Mouse (Mus musculus): ENCODE data around the gene Pdpr.
"Not testable (repeated sequence)": the region's sequence is repeated elsewhere in the genome, so short reads cannot be mapped to it uniquely, and the experiment has no call there.

Gene Pdpr

DNA sequence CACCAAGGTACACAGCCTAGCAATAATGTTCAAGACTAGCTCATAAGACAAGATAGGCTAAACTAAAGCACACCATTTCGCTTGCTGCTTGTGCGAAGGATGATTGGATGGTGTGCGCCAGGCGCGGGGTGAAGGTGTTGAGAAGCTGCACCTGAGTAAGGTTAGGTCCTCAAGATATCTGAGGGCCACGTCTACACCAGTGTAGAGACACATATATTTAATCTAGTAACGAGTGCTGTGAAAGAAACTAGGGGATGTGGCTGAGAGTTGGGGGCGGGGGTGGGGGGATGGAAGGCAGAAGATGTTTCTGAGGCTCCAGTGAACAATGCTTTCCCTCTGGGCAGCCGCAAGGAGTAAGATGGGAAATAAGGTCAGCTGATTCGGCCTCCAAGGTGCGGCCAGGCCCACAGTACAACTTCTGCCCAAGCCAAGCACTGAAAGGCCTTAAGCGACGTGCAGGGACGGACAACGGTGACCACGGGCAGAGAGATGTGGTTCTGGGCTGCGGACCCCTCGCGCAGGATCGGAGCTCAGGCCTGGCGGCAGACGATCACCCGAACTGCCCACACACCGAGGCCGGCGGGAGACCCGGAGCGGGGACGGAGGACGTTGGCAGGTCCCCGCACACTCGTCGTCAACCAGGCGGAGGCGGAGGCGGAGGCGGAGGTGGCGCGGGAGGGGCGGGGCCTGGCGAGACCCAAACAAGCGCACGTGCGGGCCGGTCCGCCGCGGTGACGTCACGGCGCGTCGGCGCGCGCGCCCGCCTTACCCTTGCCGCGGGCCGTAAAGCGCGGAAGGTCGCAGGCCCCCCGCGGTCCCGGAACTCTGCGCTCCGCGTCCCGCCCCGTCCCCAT lies at the start of gene Pdpr:
Gene Pdpr, plus strand, starts transcription at position 766 of the 854 bp plus-strand sequence.
- DNase-seq = peak; percentile 92 to 97

DNA sequence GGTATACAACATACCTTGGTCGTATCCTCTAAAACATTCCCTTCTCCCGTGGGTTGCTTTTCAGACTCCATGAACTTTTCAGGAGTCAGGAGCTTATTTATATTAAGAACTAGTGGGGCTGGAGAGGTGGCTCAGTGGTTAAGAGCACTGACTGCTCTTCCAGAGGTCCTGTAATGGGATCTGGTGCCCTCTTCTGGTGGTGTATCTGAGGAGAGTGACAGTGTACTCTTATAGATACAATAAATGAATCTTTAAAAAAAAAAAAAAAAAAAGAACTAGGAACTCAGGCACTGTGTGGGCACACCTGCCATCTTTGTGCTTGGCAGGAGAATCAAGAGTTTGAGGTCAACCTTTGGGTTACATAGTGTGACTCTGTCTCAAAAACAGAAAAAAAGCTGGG lies 45.7 kb upstream of the Pdpr start:
- DNase-seq = no peak

DNA sequence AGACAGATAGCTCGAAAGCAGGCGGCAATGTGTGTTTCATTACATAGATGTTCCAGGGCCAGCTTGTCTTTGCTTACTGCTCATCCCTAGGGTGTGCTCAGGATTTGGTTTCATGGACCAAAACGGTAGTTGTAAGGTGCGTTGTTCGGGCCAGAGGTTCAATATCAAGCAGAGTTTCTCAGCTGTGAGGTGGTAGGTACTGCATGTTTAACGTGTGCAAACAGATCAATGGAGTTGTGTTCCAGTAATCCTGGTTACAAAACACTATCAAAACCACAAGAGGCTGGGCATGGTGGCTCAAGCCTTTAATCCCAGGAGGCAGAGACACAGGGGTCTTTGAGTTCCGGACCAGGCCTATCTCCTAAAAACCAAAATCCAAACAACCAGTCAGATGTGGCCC lies 45.3 kb upstream of the Pdpr start:
- DNase-seq = no peak

DNA sequence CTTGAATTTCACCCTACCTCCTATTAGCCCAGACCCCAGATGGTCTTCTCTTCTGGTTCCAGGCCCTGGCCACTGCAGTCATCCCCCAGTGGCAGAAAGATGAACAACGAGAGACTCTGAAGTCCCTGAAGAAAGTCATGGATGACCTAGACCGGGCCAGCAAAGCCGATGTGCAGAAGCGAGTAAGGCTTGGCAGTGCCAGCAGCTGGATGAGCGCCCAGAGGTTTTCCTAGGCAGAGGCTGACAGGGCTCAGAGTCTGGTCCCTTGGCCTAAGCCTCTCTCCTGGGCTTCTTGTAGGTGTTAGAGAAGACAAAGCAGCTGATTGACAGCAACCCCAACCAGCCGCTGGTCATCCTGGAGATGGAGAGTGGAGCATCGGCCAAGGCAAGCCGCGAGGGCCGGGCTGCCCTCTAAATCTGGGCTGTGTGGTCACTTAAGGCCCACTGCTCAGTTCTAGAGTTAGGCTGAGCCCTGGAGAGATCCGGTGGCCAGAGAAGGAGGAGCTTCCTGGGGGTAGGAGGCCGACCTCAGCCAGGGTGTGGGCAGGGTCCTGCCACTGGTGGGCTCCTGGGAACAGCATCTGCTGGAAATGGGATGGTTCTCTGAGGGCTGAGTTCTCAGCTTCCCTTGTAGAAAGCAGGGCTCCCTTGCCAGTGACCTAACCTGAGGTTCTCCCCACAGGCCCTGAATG lies 40.5 kb upstream of the Pdpr start:
- no peak for DNase-seq

DNA sequence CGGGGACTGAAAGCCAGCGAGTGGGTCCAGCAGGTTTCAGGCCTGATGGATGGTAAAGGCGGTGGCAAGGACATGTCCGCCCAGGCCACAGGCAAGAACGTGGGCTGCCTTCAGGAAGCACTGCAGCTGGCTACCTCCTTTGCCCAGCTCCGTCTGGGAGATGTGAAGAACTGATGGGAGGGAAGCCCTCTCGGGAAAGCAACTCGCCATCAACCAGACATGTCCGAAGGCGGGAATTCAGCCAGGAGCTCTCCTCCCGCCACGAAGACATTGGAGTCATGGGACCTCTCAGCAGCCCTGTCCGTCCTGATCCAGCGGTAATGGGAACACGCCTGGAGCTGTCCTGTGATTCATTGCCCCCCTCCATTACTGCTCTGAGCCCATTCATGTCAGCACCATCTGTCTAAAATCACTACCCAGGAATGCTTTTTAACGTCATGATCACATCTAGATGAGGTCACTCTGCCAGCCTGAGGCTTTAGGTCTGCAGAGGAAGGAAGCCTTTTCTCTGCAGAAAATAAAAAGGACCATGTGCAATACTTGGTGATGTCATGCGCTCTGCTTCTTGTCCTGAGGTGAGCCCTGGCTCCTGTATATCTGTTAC lies 39.3 kb upstream of the Pdpr start:
- DNase-seq = no peak

GRCm38 (mm10) chr8:111055661-111056060 lies 38.8 kb upstream of the Pdpr start:
- no peak for DNase-seq

DNA sequence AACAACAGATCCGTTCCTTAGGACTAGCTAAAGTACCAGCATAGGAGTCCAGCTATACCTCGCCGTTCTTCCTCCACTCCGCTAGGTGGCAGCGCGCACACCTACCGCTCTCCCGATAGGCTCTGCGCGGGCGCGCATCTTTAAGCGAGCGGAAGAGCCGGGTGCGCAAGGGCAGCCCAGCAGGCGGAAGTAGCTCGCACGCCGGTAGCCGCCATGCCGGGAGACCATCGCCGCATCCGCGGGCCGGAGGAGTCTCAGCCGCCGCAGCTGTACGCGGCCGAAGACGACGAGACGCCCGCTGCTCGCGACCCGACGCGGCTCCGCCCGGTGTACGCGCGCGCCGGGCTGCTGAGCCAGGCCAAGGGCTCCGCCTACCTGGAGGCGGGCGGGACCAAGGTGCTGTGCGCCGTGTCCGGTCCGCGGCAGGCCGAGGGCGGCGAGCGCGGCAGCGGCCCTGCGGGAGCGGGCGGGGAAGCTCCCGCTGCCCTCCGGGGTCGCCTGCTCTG lies 38.2 kb upstream of the Pdpr start, which contains the start of gene Exosc6:
Gene Exosc6, plus strand, starts transcription at position 182 of the 506 bp plus-strand sequence.
- peak; percentile 91 to 92 for DNase-seq

- peak; percentile 49 to 57 for DNase-seq
Measured at GRCm38 (mm10) chr8:111056691-111057293, 37.6 kb upstream of the Pdpr start.

GRCm38 (mm10) chr8:111058946-111059572 lies 35.4 kb upstream of the Pdpr start:
- DNase-seq = no peak

DNA sequence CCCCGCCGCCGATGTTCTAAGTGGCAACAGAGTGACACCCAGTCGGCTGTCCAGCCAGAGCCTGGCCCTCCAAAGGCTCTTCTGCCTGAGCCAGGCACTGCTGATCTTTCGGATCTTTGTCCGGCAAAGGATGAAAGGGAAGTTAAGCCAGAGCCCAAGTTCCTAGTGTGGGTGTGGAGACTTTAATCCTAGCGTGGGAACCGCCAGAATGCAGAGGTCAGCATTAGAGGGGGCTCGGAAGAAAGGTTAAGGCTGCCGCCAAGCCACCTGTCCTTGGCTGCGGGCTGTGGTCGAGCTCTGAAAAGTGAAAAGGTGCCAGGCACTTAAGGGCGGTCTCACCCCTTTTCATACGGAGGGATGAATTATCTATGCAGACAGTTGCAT lies 32.8 kb upstream of the Pdpr start:
- peak in 1 of 2 experiments; percentile 22 for DNase-seq

GRCm38 (mm10) chr8:111062072-111062757 lies 32.2 kb upstream of the Pdpr start:
- peak; percentile 91 to 99 for DNase-seq

DNA sequence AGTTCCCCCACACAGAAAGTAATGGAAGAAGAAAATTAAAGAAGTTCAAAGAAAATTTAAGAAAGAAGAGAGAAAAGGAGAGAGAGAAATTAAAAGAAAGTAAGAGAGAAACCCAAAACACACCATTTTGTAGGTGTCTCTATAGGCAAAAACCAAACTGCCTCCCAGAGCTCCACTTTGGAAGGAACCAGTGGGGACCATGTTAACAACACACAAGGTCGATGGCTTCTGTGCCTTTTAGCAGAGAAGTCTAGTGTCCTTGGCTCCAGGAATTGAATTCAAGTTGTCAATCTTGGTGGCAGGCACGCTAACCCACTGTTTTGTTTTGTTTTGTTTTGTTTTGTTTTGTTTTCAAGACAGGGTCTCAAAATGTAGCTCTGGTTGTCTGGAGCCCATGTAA lies 31.5 kb upstream of the Pdpr start:
- no peak for DNase-seq

- DNase-seq = no peak
Measured at GRCm38 (mm10) chr8:111066308-111066707, 28.1 kb upstream of the Pdpr start.

DNA sequence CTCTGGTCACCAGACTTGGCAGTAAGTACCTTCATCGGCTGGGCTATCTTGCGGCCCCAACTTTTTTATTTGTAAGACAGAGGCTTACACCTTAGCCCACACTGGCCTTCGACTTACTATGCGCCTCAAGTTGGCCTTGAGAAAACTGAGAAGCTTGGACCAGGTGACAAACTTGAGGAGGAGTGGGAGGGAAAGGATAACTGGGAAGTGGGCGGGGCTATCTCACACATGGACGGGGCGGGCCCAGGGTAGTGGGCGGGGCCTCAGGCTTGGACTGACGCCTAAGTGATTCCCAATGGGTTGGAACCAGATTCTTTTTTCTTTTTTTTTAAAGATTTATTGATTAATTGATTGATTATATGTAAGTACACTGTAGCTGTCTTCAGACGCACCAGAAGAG lies 27.0 kb upstream of the Pdpr start:
- no peak for DNase-seq

- not testable (repeated sequence) for DNase-seq
Measured at GRCm38 (mm10) chr8:111068660-111069059, 25.8 kb upstream of the Pdpr start.

DNA sequence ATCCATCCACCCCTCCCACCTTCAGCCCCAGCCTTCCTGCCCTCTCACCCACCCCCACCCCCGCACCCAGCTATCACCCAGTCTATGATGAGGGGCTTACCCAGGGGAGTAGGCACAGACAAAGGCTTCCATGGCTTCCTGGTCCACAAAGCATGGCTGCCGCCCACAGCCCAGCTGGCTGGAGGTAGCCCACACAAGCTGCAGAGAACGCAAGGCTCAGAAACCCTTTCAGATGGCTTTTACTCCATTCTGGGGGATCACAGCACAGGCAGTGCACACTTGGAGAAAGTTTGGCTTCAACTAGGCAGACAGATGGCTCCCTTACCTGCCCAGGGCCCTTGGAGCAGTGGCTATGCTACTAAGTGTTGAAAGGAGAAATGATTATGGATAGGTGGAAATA lies 18.5 kb upstream of the Pdpr start:
- no peak for DNase-seq

DNA sequence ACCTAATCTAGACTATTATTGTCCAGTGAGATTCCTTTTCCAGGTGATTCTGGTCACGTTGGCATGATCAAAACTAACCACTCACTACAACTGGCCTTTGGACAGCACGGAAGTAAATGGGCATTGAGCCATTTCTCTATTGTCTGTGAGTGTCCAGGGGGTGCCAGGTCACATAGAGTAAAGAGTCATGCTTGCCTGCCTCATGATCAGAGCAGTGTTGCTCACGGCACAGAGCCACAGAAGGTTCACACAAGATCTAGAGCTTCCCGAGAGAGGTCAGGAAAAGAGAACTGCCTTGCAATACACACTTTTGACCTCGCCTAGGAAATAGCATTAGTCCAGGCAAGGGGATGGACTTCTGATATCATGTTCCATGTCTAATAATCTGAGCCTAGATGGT lies 15.0 kb upstream of the Pdpr start:
- no peak for DNase-seq

- DNase-seq = no peak
Measured at GRCm38 (mm10) chr8:111079861-111080271, 14.6 kb upstream of the Pdpr start.

DNA sequence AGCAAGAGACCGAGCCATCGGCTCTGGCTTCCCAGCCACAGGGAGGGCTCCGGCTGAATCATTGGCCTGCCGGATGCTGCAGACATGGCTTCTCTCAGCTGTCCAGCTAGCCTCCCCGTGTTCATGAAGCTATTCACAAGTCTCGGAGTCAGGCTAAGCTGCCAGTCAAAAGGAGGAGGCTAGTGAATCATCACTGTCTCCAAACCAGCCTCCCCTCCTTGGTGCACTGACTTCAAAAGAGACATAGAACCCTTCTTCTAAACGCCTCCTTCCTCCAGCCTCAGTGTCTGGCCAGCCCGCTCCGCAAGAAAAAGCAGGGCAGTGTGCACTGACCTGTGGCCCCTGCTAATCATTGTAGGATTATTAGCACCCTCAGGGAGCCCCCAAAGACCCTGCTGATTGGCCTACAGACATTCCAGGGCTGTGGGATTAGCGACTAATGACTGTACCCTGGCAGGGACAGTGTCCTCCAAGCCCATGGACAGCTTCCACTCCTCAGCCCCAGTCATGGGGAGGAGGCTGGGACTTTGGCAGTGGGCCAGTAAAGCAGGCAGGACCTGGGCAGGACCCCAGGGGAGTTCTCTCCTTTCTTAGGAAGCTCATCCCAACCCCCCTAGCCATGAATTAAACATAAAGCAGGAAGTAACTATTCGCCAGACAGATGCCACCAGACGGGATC lies 12.7 kb upstream of the Pdpr start:
- no peak for DNase-seq

GRCm38 (mm10) chr8:111083936-111084335 lies 10.5 kb upstream of the Pdpr start:
- not testable (repeated sequence) for DNase-seq

- DNase-seq = peak; percentile 76 to 80
Measured at GRCm38 (mm10) chr8:111090126-111090525, 4.3 kb upstream of the Pdpr start.
